Mouse (Mus musculus): Measurements from ENCODE around the gene Scgb1a1. TPM values are rescaled to one million over a fixed set of nuclear protein-coding genes. Genes with fewer than 3 reads are reported as not detected.

The Scgb1a1 gene
- total RNA-seq, 2 experiments from 2014 or later = not detected

GRCm38 (mm10) chr19:9047207-9047945, 40.4 kb downstream of the Scgb1a1 start:
- DNase-seq (ENCODE audit: low spot score in 2 of 2) = no peak

DNA sequence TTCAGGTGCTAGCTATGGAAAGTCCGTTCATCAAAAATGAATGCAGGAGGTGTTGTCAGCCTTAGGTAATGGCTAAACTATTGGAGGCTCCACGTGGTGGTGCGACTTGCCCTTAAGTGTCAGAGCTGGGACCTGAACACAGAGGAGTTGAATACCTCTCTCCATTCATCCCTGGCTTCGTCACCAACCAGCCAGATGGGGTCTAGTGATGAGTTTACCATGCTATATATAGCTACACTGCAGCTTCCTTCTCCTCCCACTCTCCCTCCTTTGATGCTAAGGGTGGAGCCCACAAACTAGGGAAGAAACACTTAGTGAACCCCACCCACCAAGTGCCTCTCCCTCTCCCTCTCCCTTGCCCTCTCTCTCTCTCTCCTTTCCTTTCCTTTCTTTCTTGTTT, 43.5 kb downstream of the Scgb1a1 start:
- DNase-seq (ENCODE audit: low spot score in 2 of 2) = no peak

DNA sequence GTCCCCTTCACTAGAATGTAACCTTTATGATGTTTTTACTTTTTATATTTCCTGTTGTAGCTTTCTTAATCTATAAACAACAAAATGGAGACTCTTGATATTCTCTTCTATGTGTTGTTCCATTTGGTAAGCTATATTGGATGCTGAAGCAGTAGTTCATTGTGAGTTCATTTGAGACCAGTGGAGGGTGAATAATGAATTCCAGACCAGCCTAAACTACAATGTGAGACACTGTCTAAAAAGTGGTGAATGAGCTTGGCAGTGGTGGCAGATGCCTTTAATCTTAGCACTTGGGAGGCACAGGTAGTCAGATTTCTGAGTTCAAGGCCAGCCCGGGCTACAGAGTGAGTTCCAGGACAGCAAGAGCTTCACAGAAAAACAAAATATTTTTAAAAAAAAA, 44.6 kb downstream of the Scgb1a1 start:
- no peak for DNase-seq (ENCODE audit: low spot score in 2 of 2)

- DNase-seq (ENCODE audit: low spot score in 2 of 2) = no peak
These were observed 46.7 kb downstream of the Scgb1a1 start for GRCm38 (mm10) chr19:9041074-9041473.

DNA sequence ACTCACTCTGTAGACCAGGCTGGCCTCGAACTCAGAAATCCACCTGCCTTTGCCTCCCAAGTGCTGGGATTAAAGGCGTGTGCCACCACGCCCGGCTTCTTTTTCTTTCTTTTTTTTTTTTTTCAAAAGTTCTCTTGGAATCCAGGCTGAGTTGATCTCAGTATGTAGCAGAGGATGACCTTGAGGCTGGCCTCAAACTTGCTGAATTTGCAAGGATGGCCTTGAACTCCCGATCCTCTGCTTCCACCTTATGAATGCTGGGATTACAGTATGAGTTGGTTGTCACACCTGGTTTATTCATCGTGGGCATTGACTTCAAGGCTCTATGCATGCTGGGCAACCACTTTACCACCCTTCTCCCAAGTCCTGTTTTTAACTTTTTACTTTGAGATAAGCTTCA, 47.1 kb downstream of the Scgb1a1 start:
- DNase-seq (ENCODE audit: low spot score in 2 of 2) = no peak

DNA sequence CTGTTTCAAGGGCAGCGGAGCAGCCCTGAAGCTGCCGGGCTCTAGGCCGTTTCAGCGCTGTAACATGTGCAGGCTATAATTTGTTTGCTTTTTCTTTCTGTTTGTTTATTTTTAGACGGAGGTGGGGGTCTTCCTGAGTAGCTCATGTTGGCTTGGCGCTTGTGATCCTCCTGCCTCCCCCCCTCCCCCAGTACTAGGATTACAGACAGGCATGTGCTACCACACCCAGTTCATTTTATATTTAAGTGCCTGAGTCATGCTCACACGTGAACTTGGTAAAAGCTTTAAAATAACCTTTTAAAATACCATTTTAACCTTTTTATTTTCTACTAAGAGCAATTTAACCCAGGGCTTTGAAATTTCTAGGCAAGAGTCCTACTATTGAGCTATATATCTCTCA, 47.8 kb downstream of the Scgb1a1 start:
- DNase-seq (ENCODE audit: low spot score in 2 of 2) = no peak

- no peak for DNase-seq (ENCODE audit: low spot score in 2 of 2)
These were observed 48.5 kb downstream of the Scgb1a1 start for GRCm38 (mm10) chr19:9039266-9039665.

DNA sequence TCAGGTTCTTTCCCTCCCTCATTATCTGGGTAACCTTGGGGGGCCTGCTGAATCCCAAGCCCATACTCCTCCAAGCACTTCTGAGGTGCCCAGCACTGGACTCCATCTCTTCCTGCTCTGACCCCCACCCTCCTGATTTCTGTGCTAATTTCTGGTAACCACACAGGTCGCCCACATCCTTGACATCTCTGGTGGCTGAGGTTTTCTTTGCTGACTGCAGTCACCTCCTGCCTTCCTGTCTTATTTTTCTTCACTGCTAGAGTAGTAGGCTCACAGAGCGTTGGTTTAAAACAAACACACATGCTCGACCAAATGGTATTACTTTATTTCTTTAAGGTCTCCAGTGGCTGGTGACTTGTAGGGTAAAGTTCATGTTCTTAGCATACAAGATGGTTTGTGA, 49.6 kb downstream of the Scgb1a1 start:
- DNase-seq (ENCODE audit: low spot score in 2 of 2) = no peak

DNA sequence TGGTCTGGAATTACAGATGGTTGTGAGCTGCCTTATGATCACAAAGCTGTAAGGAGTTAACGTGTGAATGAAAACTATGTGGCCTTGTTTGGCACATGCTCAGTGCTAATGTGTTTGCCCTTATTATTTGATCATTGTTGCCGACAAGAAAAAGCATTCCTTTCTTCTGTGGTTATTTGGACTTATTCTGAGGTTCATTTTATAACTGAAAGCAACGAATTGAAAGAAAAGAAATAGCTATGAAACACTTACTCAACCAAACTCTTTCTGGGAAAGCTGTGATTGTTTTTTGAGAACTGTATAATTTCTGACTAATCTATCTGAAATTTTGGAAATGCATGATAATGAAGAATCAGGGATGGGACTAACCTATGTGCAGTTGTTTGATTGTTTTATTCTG, 52.7 kb downstream of the Scgb1a1 start:
- DNase-seq (ENCODE audit: low spot score in 2 of 2) = no peak

- DNase-seq (ENCODE audit: low spot score in 2 of 2) = no peak
These were observed 53.3 kb downstream of the Scgb1a1 start for GRCm38 (mm10) chr19:9034480-9034879.

Other genes with a start within 250 kb of the Scgb1a1 start
- 100 to 1,000 TPM; 220 to 243 TPM for gene Gng3, start 248.8 kb downstream of the Scgb1a1 start, total RNA-seq (2021)
- under 1 TPM; 0.30 to 0.55 TPM for gene Lrrn4cl, start 237.2 kb downstream of the Scgb1a1 start, total RNA-seq (2021)
- gene Ubxn1, start 216.5 kb downstream of the Scgb1a1 start, total RNA-seq (2021) = 100 to 1,000 TPM in 1 of 2 experiments, 10 to 100 TPM in 1; 95.4 to 101 TPM
- 10 to 100 TPM; 35.2 to 35.6 TPM for gene Uqcc3, start 207.0 kb downstream of the Scgb1a1 start, total RNA-seq (2021)
- gene Lbhd1, start 204.2 kb downstream of the Scgb1a1 start, total RNA-seq (2021) = 1 to 10 TPM; 5.4 to 7.0 TPM
- gene Gm49403, start 204.0 kb downstream of the Scgb1a1 start, total RNA-seq (2021) = not detected
- 10 to 100 TPM; 24.4 to 26.1 TPM for gene 1810009A15Rik, start 199.1 kb downstream of the Scgb1a1 start, total RNA-seq (2021)
- gene Gm49416, start 199.0 kb downstream of the Scgb1a1 start, total RNA-seq (2021) = 1 to 10 TPM in 1 of 2 experiments, not detected in 1; 1.1 TPM
- 10 to 100 TPM; 22.0 to 25.4 TPM for gene Ints5, start 195.0 kb downstream of the Scgb1a1 start, total RNA-seq (2021)
- 100 to 1,000 TPM; 111 to 114 TPM for gene Ganab, start 189.9 kb downstream of the Scgb1a1 start, total RNA-seq (2021)
- 100 to 1,000 TPM; 144 to 149 TPM for gene B3gat3, start 167.6 kb downstream of the Scgb1a1 start, total RNA-seq (2021)
- 1 to 10 TPM; 3.2 to 4.0 TPM for gene Rom1, start 158.6 kb downstream of the Scgb1a1 start, total RNA-seq (2021)
- gene Eml3, start 158.4 kb downstream of the Scgb1a1 start, total RNA-seq (2021) = 10 to 100 TPM; 11.3 to 11.7 TPM
- gene Mta2, start 146.1 kb downstream of the Scgb1a1 start, total RNA-seq (2021) = 10 to 100 TPM; 52.4 to 56.6 TPM
- gene Tut1, start 134.1 kb downstream of the Scgb1a1 start, total RNA-seq (2021) = 10 to 100 TPM; 15.0 to 17.3 TPM
- 100 to 1,000 TPM; 198 to 230 TPM for gene Eef1g, start 120.9 kb downstream of the Scgb1a1 start, total RNA-seq (2021)
- gene Ahnak, start 98.7 kb downstream of the Scgb1a1 start, total RNA-seq (2021) = 10 to 100 TPM; 20.7 to 22.5 TPM
- 100 to 1,000 TPM; 134 to 142 TPM for gene Asrgl1, start 47.7 kb upstream of the Scgb1a1 start, total RNA-seq (2021)

All from layer of hippocampus, postnatal 14 days (tissue).